Mouse (Mus musculus) right cerebral cortex, postnatal 25 days (tissue): ENCODE measurements around the gene Nos2.
"Not testable (repeated sequence)": the region's sequence is repeated elsewhere in the genome, so short reads cannot be mapped to it uniquely, and the experiment has no call there.

Experiments used
- DNase-seq: peaks from one replicate; pipeline ENCODE4 v3.0.0; 2022

Nos2 gene

GRCm38 (mm10) chr11:78990875-78991543, 70.4 kb downstream of the Nos2 start:
- not testable (repeated sequence) for DNase-seq

- DNase-seq: no peak
Measured at GRCm38 (mm10) chr11:78999118-78999517, 78.5 kb downstream of the Nos2 start.

GRCm38 (mm10) chr11:79001871-79002270, 81.3 kb downstream of the Nos2 start:
- DNase-seq: no peak

- no peak for DNase-seq
Measured at GRCm38 (mm10) chr11:79002551-79002951, 82.0 kb downstream of the Nos2 start.

GRCm38 (mm10) chr11:79003053-79003768, 82.6 kb downstream of the Nos2 start:
- no peak for DNase-seq

GRCm38 (mm10) chr11:79003769-79004638, 83.4 kb downstream of the Nos2 start:
- no peak for DNase-seq

- DNase-seq: no peak
Measured at GRCm38 (mm10) chr11:79005578-79006394, 85.2 kb downstream of the Nos2 start.

GRCm38 (mm10) chr11:79006417-79006816, 85.8 kb downstream of the Nos2 start:
- DNase-seq: no peak

- DNase-seq: not testable (repeated sequence)
Measured at GRCm38 (mm10) chr11:79007356-79007755, 86.8 kb downstream of the Nos2 start.

- no peak for DNase-seq
Measured at GRCm38 (mm10) chr11:79008007-79008775, 87.6 kb downstream of the Nos2 start.

GRCm38 (mm10) chr11:79008891-79009290, 88.3 kb downstream of the Nos2 start:
- DNase-seq: no peak
